Mouse (Mus musculus): Measurements from ENCODE around the gene Mctp2. TPM values are rescaled to one million over a fixed set of nuclear protein-coding genes. Genes with fewer than 3 reads are reported as not detected.

The Mctp2 gene
- total and polyA plus RNA-seq, 2 experiments from 2014 or later = 0.10 to 0.46 TPM

DNA sequence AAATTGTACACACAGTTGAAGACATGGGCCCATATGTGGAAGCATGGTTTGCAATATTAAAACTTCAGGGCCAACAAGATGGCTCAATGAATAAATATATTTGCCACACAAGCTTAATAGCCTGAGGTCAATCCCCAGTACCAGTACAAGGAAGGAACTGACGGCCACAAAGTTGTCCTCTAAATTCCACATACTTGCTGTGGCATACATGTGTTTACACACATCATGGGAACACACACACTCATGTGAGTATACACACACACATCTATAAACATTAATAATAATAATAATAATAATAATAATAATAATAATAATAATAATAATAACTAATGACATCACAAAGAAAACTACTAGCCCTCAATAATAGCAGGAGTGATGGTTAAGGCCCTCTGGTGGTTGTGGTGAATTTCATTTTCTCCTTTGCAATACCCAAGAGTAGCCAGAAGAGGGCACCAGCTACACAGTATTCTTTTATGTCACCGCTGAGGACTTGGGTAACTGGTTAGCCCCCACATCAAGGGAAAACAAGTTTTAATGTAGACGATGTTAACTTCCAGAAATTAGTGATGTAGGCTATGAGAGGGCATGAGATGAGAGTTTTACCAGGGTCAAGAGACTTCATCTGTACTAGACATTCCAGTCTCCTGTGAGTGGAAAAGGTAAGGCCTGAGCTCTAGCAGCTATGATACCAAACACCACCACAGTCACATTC is 66.5 kb downstream of the Mctp2 start:
- ATAC-seq (ENCODE audit: insufficient read depth, low read depth) (no peak), DNase-seq (ENCODE audit: low spot score) (peak; percentile 35)
- H3K4me2 ChIP-seq (ENCODE audit: low read depth, low read length) = no peak overlapping the region
- no peak overlapping the region for H3K9ac ChIP-seq (replicated peaks; ENCODE audit: low read depth, low read length)
- H3K27me3 ChIP-seq (ENCODE audit: control insufficient read depth, insufficient read depth, low read length) = no peaks in the 10 kb centered on the region
- H3K36me3 ChIP-seq (replicated peaks; ENCODE audit: control insufficient read depth, insufficient read depth, low read length) = no peaks in the 10 kb centered on the region
- no peaks in the 10 kb centered on the region for H3K4me1 ChIP-seq (ENCODE audit: control insufficient read depth, insufficient read depth)
- no peak overlapping the region for H3K27ac ChIP-seq (ENCODE audit: low read depth)
- TF ChIP-seq EP300 (IDR thresholded peaks at IDR 0.05; ENCODE audit: low read depth) = no peak
- peak; percentile 90 for TF ChIP-seq CTCF (IDR thresholded peaks at IDR 0.05; ENCODE audit: low read depth)
- H3K9me3 ChIP-seq (replicated peaks; ENCODE audit: control insufficient read depth, low read length) = no peaks in the 10 kb centered on the region
- 27% methylated on average over 3 of the region's 3 CpGs for WGBS
- H3K4me3 ChIP-seq (ENCODE audit: low read depth, low read length) = no peak overlapping the region

DNA sequence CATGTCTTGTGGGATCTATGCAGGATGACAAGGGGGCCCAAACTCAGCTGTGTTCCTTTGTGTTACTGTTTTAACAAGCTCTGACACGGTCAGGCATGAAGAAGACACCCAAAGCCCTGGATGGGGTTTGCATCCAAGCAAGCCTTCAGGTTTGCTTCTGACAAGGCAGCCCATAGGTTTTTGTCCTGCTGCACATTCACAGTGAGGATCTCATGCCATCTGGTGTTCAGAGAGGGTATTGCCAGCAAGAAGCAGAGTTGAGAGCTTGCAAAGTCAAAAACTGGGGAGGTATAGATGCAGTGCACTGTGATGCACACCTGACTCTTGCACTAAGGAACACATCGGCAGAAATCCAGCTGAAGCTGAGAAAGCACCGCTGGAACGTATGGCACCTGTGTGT is 67.8 kb downstream of the Mctp2 start:
- peak; percentile 41 for ATAC-seq (ENCODE audit: insufficient read depth, low read depth)

DNA sequence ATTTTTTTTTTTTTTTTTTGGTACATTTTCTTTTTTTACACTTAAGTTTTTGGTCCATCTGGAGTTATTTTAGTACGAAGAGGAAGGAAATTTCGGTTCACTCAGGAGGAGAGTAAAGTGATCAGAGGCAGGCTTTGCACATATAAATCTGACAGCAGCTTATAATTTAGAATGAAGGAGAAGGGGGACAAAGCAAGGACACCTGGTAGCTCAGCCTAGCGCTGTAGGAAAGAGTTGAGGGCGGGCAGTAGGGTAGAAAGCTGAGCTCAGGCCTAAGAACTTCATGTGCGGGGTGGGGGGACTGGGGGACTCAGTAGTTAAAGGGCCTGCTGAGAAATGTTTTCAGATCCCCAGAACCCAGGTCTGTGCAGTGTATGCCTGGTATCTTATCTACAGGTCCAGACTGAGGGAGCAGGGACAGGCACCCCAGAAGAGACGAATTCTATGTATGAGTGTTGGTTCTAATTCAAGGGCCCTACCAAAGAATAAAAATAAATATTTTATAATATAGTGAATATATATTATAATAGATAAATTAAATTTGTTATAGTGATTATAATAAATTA is 71.9 kb downstream of the Mctp2 start:
- 62% methylated on average over 6 of the region's 6 CpGs for WGBS
- no peak for ATAC-seq (ENCODE audit: insufficient read depth, low read depth)

More for the DNA sequence above, 67.8 kb downstream of the Mctp2 start:
- no peak for TF ChIP-seq EP300 (IDR thresholded peaks at IDR 0.05; ENCODE audit: low read depth)
- TF ChIP-seq CTCF (IDR thresholded peaks at IDR 0.05; ENCODE audit: low read depth) = peak; percentile 91
- H3K27me3 ChIP-seq (ENCODE audit: control insufficient read depth, insufficient read depth, low read length) = no peaks in the 10 kb centered on the region
- no peak overlapping the region for H3K9ac ChIP-seq (replicated peaks; ENCODE audit: low read depth, low read length)
- no peaks in the 10 kb centered on the region for H3K9me3 ChIP-seq (replicated peaks; ENCODE audit: control insufficient read depth, low read length)
- H3K4me3 ChIP-seq (ENCODE audit: low read depth, low read length) = no peak overlapping the region
- no peaks in the 10 kb centered on the region for H3K4me1 ChIP-seq (ENCODE audit: control insufficient read depth, insufficient read depth)
- H3K4me2 ChIP-seq (ENCODE audit: low read depth, low read length) = no peak overlapping the region
- H3K27ac ChIP-seq (ENCODE audit: low read depth) = no peak overlapping the region
- peak; percentile 48 for DNase-seq (ENCODE audit: low spot score)
- no peaks in the 10 kb centered on the region for H3K36me3 ChIP-seq (replicated peaks; ENCODE audit: control insufficient read depth, insufficient read depth, low read length)
- WGBS = 31% methylated on average over 4 of the region's 4 CpGs

DNA sequence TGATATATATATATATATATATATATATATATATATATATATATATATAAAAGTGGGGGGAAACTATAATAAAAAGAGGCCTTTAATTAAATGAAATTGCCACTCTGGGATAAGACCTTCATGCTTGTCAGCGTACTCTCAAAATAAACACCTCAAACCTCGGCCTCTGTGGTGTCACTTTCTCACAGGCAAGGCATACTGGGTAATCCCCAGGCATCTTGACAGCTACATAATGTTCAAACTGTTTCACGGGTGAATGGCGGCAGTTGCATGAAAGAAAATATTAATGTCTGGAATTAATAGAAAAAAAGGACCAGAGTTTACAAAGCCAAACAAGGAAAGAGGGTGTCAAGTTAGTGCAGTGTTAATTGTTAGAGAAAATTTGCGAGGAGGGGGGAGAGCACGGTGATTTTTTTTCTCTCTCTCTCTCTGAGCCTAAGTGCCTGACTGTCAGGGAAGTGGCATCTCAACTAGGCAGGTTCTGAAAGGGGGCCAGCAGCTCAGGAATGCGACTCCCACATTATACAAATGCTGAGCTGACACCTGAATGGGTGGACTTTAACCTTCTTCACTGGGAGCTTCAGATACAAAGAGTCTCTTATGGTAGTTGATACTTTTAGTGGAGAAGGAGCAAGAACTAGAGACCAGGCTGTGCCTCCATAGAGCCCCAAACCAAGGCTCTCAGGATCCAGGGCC is 75.1 kb downstream of the Mctp2 start:
- 47% methylated on average over 7 of the region's 7 CpGs for WGBS
- H3K27me3 ChIP-seq (ENCODE audit: control insufficient read depth, insufficient read depth, low read length) = no peaks in the 10 kb centered on the region
- H3K27ac ChIP-seq (ENCODE audit: low read depth) = no peak overlapping the region
- no peaks in the 10 kb centered on the region for H3K9me3 ChIP-seq (replicated peaks; ENCODE audit: control insufficient read depth, low read length)
- no peak overlapping the region for H3K4me2 ChIP-seq (ENCODE audit: low read depth, low read length)
- H3K4me3 ChIP-seq (ENCODE audit: low read depth, low read length) = no peak overlapping the region
- DNase-seq (ENCODE audit: low spot score) (no peak), ATAC-seq (ENCODE audit: insufficient read depth, low read depth) (no peak)
- H3K4me1 ChIP-seq (ENCODE audit: control insufficient read depth, insufficient read depth) = no peaks in the 10 kb centered on the region
- no peaks in the 10 kb centered on the region for H3K36me3 ChIP-seq (replicated peaks; ENCODE audit: control insufficient read depth, insufficient read depth, low read length)
- no peak overlapping the region for H3K9ac ChIP-seq (replicated peaks; ENCODE audit: low read depth, low read length)
- TF ChIP-seq CTCF (IDR thresholded peaks at IDR 0.05; ENCODE audit: low read depth) (no peak), EP300 (IDR thresholded peaks at IDR 0.05; ENCODE audit: low read depth) (no peak)

More for the DNA sequence above, 71.9 kb downstream of the Mctp2 start:
- Histone ChIP-seq H3K9ac (replicated peaks; ENCODE audit: low read depth, low read length) (no peak overlapping the region), H3K4me2 (ENCODE audit: low read depth, low read length) (no peak overlapping the region), H3K4me1 (ENCODE audit: control insufficient read depth, insufficient read depth) (no peaks in the 10 kb centered on the region), H3K9me3 (replicated peaks; ENCODE audit: control insufficient read depth, low read length) (no peaks in the 10 kb centered on the region), H3K36me3 (replicated peaks; ENCODE audit: control insufficient read depth, insufficient read depth, low read length) (no peaks in the 10 kb centered on the region), H3K27me3 (ENCODE audit: control insufficient read depth, insufficient read depth, low read length) (no peaks in the 10 kb centered on the region), H3K27ac (ENCODE audit: low read depth) (no peak overlapping the region), H3K4me3 (ENCODE audit: low read depth, low read length) (no peak overlapping the region)
- TF ChIP-seq EP300 (IDR thresholded peaks at IDR 0.05; ENCODE audit: low read depth) = no peak
- no peak for TF ChIP-seq CTCF (IDR thresholded peaks at IDR 0.05; ENCODE audit: low read depth)
- no peak for DNase-seq (ENCODE audit: low spot score)

DNA sequence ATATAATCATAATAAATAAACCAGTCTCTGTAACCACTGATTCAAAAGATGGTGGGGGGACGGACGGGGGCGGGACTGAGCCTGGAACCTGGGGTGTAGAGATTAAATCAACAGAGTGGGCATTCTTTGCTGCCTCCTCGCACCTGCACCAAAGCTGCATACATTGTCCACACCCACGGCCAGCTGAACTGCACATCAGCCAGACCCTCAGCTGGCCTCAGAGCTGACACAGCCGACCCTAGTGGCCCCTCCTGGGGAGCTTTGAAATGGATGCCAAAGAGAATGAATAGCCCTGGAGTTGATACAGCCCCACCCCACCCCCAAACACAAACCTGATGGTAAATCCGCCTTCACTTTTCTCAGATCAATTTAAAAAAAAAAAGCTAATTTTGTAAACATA is 76.5 kb downstream of the Mctp2 start:
- Histone ChIP-seq H3K4me1 (ENCODE audit: control insufficient read depth, insufficient read depth) (no peaks in the 10 kb centered on the region), H3K27me3 (ENCODE audit: control insufficient read depth, insufficient read depth, low read length) (no peaks in the 10 kb centered on the region), H3K27ac (ENCODE audit: low read depth) (no peak overlapping the region), H3K4me3 (ENCODE audit: low read depth, low read length) (no peak overlapping the region), H3K36me3 (replicated peaks; ENCODE audit: control insufficient read depth, insufficient read depth, low read length) (no peaks in the 10 kb centered on the region), H3K9ac (replicated peaks; ENCODE audit: low read depth, low read length) (no peak overlapping the region), H3K9me3 (replicated peaks; ENCODE audit: control insufficient read depth, low read length) (no peaks in the 10 kb centered on the region), H3K4me2 (ENCODE audit: low read depth, low read length) (no peak overlapping the region)
- DNase-seq (ENCODE audit: low spot score) (no peak), ATAC-seq (ENCODE audit: insufficient read depth, low read depth) (no peak)
- TF ChIP-seq EP300 (IDR thresholded peaks at IDR 0.05; ENCODE audit: low read depth) = no peak
- TF ChIP-seq CTCF (IDR thresholded peaks at IDR 0.05; ENCODE audit: low read depth) = no peak
- 64% methylated on average over 7 of the region's 7 CpGs for WGBS

Measured in heart, postnatal 0 days (tissue).